Comparison of ENCODE assay signal across 8 mouse cellular contexts in the genomic region with DNA sequence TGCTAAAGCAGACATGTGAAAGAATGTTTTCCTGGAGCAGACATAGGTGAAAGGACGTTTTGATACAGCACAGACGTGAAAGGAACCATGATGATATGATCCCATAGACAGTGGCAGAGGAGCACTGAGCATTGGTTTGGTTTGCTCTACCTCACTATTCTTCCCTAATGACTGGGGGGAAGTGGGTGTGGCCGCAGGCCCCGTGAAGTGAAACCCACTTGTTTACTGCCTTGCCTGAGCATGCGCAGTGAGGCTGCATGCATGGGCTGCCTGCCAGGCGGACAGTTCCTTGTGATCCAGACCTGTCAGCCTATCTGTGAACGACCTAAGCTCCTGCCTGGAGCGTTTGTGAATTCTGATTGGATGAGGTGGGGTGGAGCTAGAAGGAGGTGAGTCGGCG. TPM values are rescaled to one million over a fixed set of nuclear protein-coding genes. Genes with fewer than 3 reads are reported as not detected.
DNase-seq lines count a peak whose midpoint lies in the region; ATAC-seq and TF ChIP-seq lines count a peak whose summit lies in the region.
"Not testable (repeated sequence)": the region's sequence is repeated elsewhere in the genome, so short reads cannot be mapped to it uniquely, and the experiment has no call there.

No protein-coding gene starts in this region.

- H3K9me3 ChIP-seq in MEL (replicated peaks; ENCODE audit: insufficient read depth, low read length); limb, embryonic 14.5 days (ENCODE audit: control insufficient read depth, low read length): not testable (repeated sequence)

- peak; percentile 90 for DNase-seq in MEL (ENCODE audit: low read depth, low spot score)
- DNase-seq in gastrocnemius, adult 2 months, result peak; percentile 38
- DNase-seq in heart, postnatal 10 days, result peak; percentile 54 to 68
- DNase-seq in kidney, adult 9 months, result peak; percentile 64
- not testable (repeated sequence) for DNase-seq in limb, embryonic 14.5 days (ENCODE audit: low spot score)
- DNase-seq in lung, postnatal 10 days, result peak; percentile 63
- DNase-seq in spleen, adult 2 months (ENCODE audit: low read depth in 1 of 2, low spot score in 2 of 2), result peak; percentile 71
- DNase-seq in urinary bladder, adult 2 months (ENCODE audit: low spot score), result peak; percentile 22

- TF ChIP-seq EP300 in MEL (IDR thresholded peaks at IDR 0.05; ENCODE audit: low read depth in 1 of 2, low read length in 2 of 2), result not testable (repeated sequence)

- not testable (repeated sequence) for ATAC-seq in limb, embryonic 14.5 days (ENCODE audit: low FRiP score, low read depth)

- H3K79me2 ChIP-seq in MEL (ENCODE audit: control insufficient read depth, insufficient read depth, low read length, poor library complexity), result not testable (repeated sequence)

- not testable (repeated sequence) for H3K36me3 ChIP-seq in MEL (ENCODE audit: control insufficient read depth in 1 of 2, insufficient read depth in 2 of 2, low read length in 2 of 2); limb, embryonic 14.5 days (ENCODE audit: control insufficient read depth, insufficient read depth, low read length); spleen, adult 2 months (ENCODE audit: control insufficient read depth, insufficient read depth, low read length)

- TF ChIP-seq POLR2A in MEL (IDR thresholded peaks at IDR 0.05; ENCODE audit: control insufficient read depth in 1 of 2, insufficient read depth in 1 of 2, low read depth in 1 of 2, low read length in 2 of 2, poor library complexity in 1 of 2); limb, embryonic 14.5 days (IDR thresholded peaks at IDR 0.05; ENCODE audit: borderline replicate concordance, extremely low read depth, insufficient read depth, insufficient read length): not testable (repeated sequence)
- TF ChIP-seq POLR2A in spleen, adult 2 months (IDR thresholded peaks at IDR 0.05; ENCODE audit: low read depth, low read length), result 0 out of 2 replicates have a peak, but pooled peaks have one; percentile 21

- TF ChIP-seq RAD21 in MEL (IDR thresholded peaks at IDR 0.05; ENCODE audit: low read depth, low read length), result not testable (repeated sequence)

- H3K4me2 ChIP-seq in limb, embryonic 14.5 days (replicated peaks; ENCODE audit: low read depth, low read length, severe bottlenecking), result 0 out of 2 replicates have a peak overlapping the region, but pooled peaks have one; percentile 13

- H3K27me3 ChIP-seq in MEL (ENCODE audit: control insufficient read depth in 1 of 2, insufficient read depth in 2 of 2, low read length in 2 of 2); limb, embryonic 14.5 days (ENCODE audit: control insufficient read depth, insufficient read depth, low read length); spleen, adult 2 months (ENCODE audit: control insufficient read depth, insufficient read depth, low read length): not testable (repeated sequence)

- TF ChIP-seq CTCF in MEL (IDR thresholded peaks at IDR 0.05 in 2 of 3, conservative IDR thresholded peaks at IDR 0.05 in 1 of 3; ENCODE audit: control insufficient read depth in 1 of 3, insufficient read depth in 1 of 3, low read depth in 2 of 3, low read length in 3 of 3, poor library complexity in 1 of 3, severe bottlenecking in 1 of 3); gastrocnemius, adult 2 months (IDR thresholded peaks at IDR 0.05); spleen, adult 2 months (IDR thresholded peaks at IDR 0.05; ENCODE audit: extremely low read depth, insufficient read depth, insufficient read length, insufficient replicate concordance): not testable (repeated sequence)

- intact Hi-C loops in gastrocnemius, adult 2 months (cut with DNase I); heart, postnatal 10 days (cut with DNase I): not testable (repeated sequence)

- not testable (repeated sequence) for H3K9ac ChIP-seq in MEL (ENCODE audit: control insufficient read depth, low read depth, low read length, poor library complexity, severe bottlenecking); limb, embryonic 14.5 days (ENCODE audit: low read depth, low read length, severe bottlenecking)

- H3K4me1 ChIP-seq in MEL (ENCODE audit: control insufficient read depth in 1 of 2, insufficient read depth in 2 of 2, low read length in 2 of 2), result not testable (repeated sequence)
- peaks cover 11% of the 10 kb centered on the region; the same call in 1 of the 2 replicates for H3K4me1 ChIP-seq in limb, embryonic 14.5 days (ENCODE audit: control insufficient read depth, insufficient read depth, low read length)
- H3K4me1 ChIP-seq in spleen, adult 2 months (ENCODE audit: control insufficient read depth, insufficient read depth, insufficient read length), result peaks cover 10% of the 10 kb centered on the region; the same call in 1 of the 2 replicates

- H3K27ac ChIP-seq in MEL (ENCODE audit: control insufficient read depth, low read depth, low read length); gastrocnemius, adult 2 months; limb, embryonic 14.5 days (replicated peaks; ENCODE audit: low read depth, low read length): not testable (repeated sequence)
- H3K27ac ChIP-seq in spleen, adult 2 months (ENCODE audit: insufficient read depth, low read length), result peak overlapping the region; percentile 87

- 43% methylated on average over 10 of the region's 10 CpGs for WGBS in limb, embryonic 14.5 days
- 58% methylated on average over 10 of the region's 10 CpGs for WGBS in spleen, adult 2 months

- peak overlapping the region; percentile 40 to 55; a peak in 3 of 4 replicates for H3K4me3 ChIP-seq in MEL (ENCODE audit: control insufficient read depth in 1 of 2, insufficient read depth in 1 of 2, low read depth in 2 of 2, low read length in 2 of 2)
- not testable (repeated sequence) for H3K4me3 ChIP-seq in gastrocnemius, adult 2 months; limb, embryonic 14.5 days (replicated peaks; ENCODE audit: low read length); spleen, adult 2 months (ENCODE audit: extremely low read depth, insufficient read depth, insufficient read length)

TF ChIP-seq in MEL, 35 proteins besides CTCF, POLR2A, EP300 and RAD21:
- TF ChIP-seq NRF1 (IDR thresholded peaks at IDR 0.05; ENCODE audit: insufficient read depth, low read depth, low read length, poor library complexity, severe bottlenecking) (peak; percentile 82), MXI1 (IDR thresholded peaks at IDR 0.05; ENCODE audit: low read depth, low read length) (0 out of 2 replicates have a peak, but pooled peaks have one; percentile 40), SIN3A (IDR thresholded peaks at IDR 0.05; ENCODE audit: low read length) (peak; percentile 72)
TF ChIP-seq in MEL: peak in this region for 3; not testable (repeated sequence) for 32.

RNA-seq across cellular contexts. Expression of gene Zmym5, which starts 21.7 kb away (rescaled TPM):
- 6.7 and 7.5 TPM in 2 replicates for total RNA-seq in MEL (2012; rRNA removed)
- polyA plus RNA-seq in MEL (2012; ENCODE audit: insufficient read depth in 1 of 2, insufficient read length in 2 of 2, low read depth in 1 of 2, low replicate concordance in 2 of 2, missing spikeins in 1 of 2), result 10 to 100 TPM; 13.2 to 36.5 TPM
- total RNA-seq in gastrocnemius, adult 2 months (2021), result 10 to 100 TPM; 18.5 to 22.5 TPM
- total RNA-seq in heart, postnatal 10 days (2021), result 10 to 100 TPM; 23.8 to 26.5 TPM
- 24.5 and 32.9 TPM in 2 replicates for polyA plus RNA-seq in limb, embryonic 14.5 days (2012; rRNA removed)
- 22.0 and 24.4 TPM in 2 replicates for polyA plus RNA-seq in limb, embryonic 14.5 days (2014; fragmentation: Nextera tagmentation; extraction: Ambion mirVana)
- 3.5 and 4.3 TPM in 2 replicates for polyA plus RNA-seq in spleen, adult 2 months (2012; rRNA removed)
- polyA plus RNA-seq in urinary bladder, adult 2 months (2012; rRNA removed), result 37.0 and 38.2 TPM in 2 replicates

RNA-seq across cellular contexts. Expression of gene Zmym2, which starts 53.2 kb away (rescaled TPM):
- total RNA-seq in MEL (2012; rRNA removed), result 9.8 and 12.2 TPM in 2 replicates
- 100 to 1,000 TPM in 1 of 2 experiments, 10 to 100 TPM in 1; 27.7 to 407 TPM for polyA plus RNA-seq in MEL (2012; ENCODE audit: insufficient read depth in 1 of 2, insufficient read length in 2 of 2, low read depth in 1 of 2, low replicate concordance in 2 of 2, missing spikeins in 1 of 2)
- 10 to 100 TPM; 35.2 to 36.8 TPM for total RNA-seq in gastrocnemius, adult 2 months (2021)
- total RNA-seq in heart, postnatal 10 days (2021), result 10 to 100 TPM; 44.0 to 57.3 TPM
- polyA plus RNA-seq in limb, embryonic 14.5 days (2012; rRNA removed), result 29.8 and 50.8 TPM in 2 replicates
- polyA plus RNA-seq in limb, embryonic 14.5 days (2014; fragmentation: Nextera tagmentation; extraction: Ambion mirVana), result 39.1 and 40.8 TPM in 2 replicates
- polyA plus RNA-seq in spleen, adult 2 months (2012; rRNA removed), result 5.0 and 6.6 TPM in 2 replicates
- polyA plus RNA-seq in urinary bladder, adult 2 months (2012; rRNA removed), result 31.5 and 35.1 TPM in 2 replicates

RNA-seq across cellular contexts. Expression of gene Pspc1, which starts 55.1 kb away (rescaled TPM):
- total RNA-seq in MEL (2012; rRNA removed), result 48.7 and 48.8 TPM in 2 replicates
- 10 to 100 TPM; 36.1 to 68.2 TPM for polyA plus RNA-seq in MEL (2012; ENCODE audit: insufficient read depth in 1 of 2, insufficient read length in 2 of 2, low read depth in 1 of 2, low replicate concordance in 2 of 2, missing spikeins in 1 of 2)
- 10 to 100 TPM in 1 of 2 experiments, 1 to 10 TPM in 1; 9.5 to 12.1 TPM for total RNA-seq in gastrocnemius, adult 2 months (2021)
- 10 to 100 TPM; 24.5 to 27.9 TPM for total RNA-seq in heart, postnatal 10 days (2021)
- 27.1 and 41.5 TPM in 2 replicates for polyA plus RNA-seq in limb, embryonic 14.5 days (2012; rRNA removed)
- polyA plus RNA-seq in limb, embryonic 14.5 days (2014; fragmentation: Nextera tagmentation; extraction: Ambion mirVana), result 23.8 and 26.4 TPM in 2 replicates
- 4.9 and 6.3 TPM in 2 replicates for polyA plus RNA-seq in spleen, adult 2 months (2012; rRNA removed)
- 15.6 and 19.8 TPM in 2 replicates for polyA plus RNA-seq in urinary bladder, adult 2 months (2012; rRNA removed)
